Mouse (Mus musculus): Measurements from ENCODE around the gene Fggy. TPM values are rescaled to one million over a fixed set of nuclear protein-coding genes. Genes with fewer than 3 reads are reported as not detected.

Fggy gene
- total RNA-seq, 2 experiments from 2014 or later: 3.1 to 11.3 TPM

DNA sequence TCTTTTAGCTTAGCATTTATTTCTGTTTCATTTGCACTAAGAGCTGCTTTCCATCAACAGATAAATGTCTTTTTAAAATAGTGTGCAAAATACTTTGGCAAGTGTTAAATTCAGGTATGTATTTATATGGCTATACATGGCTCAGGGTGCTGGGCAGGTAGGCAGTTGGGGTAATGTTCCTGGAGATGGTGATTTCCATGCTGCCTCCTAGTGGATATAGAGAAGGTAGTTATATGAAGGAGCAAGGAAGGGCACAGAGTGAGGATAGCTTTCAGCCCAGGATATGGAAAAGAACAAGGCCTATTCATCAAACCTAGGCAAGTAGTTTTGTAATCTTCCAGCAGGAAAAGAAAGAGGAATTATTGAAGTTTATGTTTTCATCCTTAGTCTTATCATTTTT lies 166.3 kb downstream of the Fggy start:
- no peak for ATAC-seq (ENCODE audit: poor library complexity, severe bottlenecking)

DNA sequence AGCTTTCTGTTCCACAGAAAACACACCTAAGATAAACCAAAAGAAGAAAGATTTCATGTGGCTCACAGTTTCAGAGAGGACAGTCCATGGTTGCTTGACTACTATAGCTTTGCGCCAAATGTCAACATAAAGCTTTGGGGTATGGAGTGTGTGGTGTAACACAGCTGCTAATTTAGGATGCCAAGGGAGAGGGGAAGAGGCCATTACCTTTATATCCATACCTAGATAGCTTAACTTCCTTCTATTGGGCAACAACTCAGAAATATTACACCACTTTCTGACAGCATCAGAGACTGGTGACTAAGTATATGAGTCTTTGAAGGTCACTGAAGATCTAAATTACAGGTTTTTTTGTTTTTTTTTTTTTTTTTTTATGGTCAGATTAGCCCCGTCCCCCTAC lies 169.1 kb downstream of the Fggy start:
- ATAC-seq (ENCODE audit: poor library complexity, severe bottlenecking): peak; percentile 56

DNA sequence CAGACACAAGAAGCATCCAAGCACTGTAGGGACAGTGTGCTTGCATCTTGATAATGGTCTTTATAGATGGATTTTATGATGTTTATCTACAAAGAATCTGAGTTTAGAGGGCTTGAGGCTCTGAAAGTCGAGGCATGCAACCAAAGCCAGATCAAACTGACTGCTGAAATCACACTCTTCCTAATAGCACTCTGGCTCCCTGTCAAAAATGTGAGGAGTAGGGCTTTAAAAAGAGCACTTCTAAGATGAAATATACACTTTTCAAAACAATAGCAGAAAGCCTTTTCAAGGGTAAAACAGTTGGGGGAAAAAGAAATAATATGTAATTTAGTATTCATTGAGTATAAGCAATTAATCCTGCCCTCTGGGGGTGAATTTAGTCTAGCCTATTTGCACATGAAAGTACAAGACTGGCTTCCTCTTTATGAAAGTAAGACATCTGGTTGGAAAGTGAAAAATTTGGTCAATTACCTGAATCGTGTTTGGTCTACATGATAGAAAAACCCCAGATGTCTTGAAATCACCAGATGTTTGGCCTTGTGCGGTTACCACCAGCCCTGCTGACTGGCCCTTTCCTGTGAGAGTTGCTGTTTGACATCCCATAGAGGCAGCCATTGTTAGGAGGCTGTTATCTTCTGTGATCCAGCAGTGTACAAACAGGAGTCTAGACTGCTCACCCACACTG lies 172.0 kb downstream of the Fggy start:
- no peak for ATAC-seq (ENCODE audit: poor library complexity, severe bottlenecking)

DNA sequence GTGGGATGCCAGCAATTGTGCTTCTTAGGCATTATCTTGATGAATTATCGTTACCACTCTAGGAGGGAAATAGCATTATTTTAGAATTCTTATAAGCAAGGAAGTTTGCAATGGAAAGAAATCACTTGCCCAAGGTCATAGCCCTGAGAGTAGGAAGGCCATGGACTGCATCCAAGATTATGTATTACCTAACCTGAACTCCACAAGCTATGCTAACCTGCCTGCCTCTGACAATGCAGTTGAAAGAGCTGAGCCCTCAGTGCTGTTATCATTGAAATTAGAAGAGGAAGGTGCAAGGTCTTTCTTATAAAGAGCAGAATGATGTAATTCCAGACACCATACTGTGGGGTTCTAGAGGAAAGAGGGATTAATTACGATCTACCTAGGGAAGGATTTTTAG lies 173.8 kb downstream of the Fggy start:
- ATAC-seq (ENCODE audit: poor library complexity, severe bottlenecking): no peak

DNA sequence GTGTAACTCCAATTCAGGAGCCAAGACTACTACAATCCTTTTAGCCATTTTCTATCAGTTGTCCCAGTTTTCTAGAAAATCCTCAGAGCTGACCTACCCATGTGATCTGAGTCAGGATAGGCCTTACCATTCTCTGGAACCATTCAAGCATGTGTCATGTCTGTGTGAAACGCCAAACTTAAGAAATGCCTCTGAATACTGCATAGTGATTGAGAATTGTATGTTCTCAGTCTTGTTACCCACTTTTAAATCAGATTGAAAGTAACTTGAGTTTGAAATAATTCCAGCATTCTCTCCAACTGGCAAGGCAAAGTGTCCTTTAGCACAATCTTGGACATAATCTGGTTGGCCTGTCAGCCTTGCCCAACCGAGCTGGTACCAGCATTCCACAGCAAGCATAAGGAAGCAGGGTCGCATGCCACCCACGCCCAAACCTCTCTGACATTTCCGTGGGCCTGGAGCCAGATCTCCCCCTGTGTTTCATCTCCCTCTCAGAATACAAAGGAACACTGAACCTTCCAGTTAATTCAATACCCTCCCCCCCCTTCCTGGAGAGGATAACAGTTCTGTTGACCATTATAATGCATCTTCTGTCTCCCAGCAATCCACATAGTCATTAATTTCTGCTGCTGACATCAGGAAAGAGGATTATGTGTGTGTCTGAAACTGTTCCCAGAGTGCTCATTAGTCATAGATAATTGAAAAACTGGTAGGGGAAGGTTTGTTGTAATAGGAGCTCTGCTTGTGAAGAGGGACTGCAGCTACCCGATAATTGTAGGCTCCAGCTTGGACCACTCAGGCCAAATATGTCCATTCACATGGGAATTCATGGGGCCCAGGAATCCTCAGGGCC lies 176.3 kb downstream of the Fggy start:
- no peak for ATAC-seq (ENCODE audit: poor library complexity, severe bottlenecking)

DNA sequence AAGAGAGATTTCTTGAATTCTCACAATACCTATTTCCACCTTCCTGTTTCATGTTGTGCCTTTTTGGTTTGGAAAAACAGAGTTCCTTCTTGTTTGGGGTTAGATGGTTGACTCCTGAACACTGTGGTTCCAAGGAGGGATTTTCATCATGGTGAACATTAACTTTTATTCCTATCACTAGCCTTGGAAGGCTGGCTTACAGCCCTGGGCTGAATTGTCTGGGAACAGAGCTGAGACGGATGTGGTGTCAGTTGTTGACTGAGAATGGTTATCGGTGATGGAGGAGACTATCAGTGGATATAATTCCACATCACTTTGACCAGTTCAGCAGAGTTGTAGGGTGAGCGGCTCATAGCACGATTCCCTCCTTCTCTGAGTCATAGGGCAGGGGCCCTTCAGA lies 178.7 kb downstream of the Fggy start:
- ATAC-seq (ENCODE audit: poor library complexity, severe bottlenecking): no peak

DNA sequence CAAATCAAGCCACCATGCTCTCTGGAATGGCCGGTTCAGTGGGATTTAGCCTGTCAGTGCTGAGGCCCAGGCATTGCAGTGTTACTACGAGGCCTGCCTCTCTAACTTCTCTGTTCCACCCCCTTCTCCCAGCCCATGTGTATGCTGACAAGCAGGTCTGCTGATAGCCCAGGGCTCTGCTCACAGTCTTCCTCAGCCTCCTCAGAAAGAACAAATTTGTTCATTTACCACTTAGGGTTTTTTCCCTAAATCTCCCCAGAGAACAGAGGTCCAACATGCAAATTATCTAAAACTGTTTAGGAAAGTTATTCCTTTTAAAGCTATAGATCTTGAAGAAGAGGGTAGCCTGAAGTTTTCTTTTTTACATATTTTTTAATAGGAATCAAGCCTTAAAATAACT lies 179.4 kb downstream of the Fggy start:
- no peak for ATAC-seq (ENCODE audit: poor library complexity, severe bottlenecking)

DNA sequence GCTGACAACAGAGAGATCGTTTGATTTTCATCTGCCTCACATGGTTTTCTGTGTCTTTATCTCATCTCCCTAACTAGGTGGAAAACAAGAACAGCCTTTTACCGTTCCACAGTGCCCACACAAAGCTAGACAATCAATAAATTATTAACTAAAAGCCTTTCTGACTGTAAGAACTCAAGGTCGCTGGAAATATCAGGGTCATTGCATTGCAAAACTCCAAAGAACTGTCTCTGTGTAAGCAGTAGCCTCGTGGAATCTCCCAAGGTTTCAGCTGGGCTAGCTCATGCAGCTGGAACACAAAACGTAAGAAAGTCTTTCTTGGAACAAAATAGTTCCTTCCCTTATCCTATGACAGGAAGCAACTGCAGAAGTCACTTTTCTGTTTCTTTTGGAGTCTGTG lies 180.9 kb downstream of the Fggy start:
- ATAC-seq (ENCODE audit: poor library complexity, severe bottlenecking): no peak

DNA sequence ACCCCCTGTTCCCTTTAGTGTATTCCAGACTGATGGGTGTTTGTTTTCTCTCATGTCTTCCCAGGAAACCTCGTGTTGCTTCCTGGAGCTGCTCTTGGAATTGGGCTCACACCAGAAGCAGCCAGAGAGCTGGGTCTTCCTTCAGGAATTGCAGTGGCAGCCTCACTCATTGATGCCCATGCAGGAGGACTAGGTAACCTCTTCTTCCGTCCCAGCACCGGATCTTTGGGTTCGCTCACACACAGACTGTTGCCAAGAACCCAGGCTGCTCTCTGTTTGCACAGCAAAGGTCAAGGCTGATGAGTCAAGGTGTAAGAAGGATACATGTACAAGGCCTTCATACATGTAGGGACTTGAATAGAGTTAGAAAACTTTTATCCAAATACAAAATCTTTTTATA lies 181.4 kb downstream of the Fggy start:
- ATAC-seq (ENCODE audit: poor library complexity, severe bottlenecking): no peak

DNA sequence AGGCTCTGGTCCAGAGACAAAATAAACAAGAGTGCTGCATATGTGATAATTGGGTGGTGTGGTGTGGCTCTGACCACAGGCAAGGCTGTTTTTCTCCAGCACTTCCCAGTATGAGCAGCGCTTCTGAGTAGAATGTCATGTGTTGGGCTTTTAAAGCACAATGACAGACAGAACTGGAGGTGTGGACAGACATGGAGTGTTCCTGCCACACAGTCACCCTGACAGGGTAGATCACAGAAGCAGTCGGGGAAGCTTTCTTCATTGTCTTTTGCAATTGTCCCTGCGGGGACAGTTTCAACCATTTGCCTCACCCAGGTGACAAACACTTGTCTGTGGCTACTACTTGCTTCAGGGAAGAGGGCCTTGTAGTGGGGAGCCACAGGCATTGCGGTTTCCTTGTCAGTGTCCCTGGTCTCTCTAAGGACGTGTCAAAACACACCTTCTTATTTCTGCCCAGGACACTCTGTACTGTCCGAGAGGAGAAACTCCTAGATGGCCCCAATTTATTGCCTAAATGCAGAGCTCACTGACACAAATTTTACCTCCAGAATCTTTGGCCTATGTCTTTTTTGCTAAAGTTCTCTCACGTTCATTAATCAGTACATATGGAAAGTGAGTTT lies 183.9 kb downstream of the Fggy start:
- peak; percentile 84 for ATAC-seq (ENCODE audit: poor library complexity, severe bottlenecking)

DNA sequence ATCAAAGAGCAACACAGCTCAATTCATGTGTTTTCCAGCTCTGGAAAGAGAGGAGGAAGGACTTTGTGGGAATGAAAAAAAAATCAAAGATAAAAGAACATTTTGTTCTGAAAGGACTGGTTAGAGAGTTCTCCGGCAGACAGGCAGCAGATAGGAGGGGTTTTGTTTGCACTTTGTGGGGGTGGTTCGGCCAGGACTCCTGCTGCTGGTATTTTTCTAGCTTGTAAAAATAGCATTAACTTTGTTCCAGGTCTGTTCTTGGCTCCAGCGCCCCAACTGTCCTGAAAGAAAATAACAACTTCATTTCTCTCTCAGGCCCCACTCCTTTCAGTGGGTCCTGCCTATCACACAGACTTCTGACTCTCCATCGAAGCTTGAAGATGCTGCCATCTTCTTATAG lies 185.7 kb downstream of the Fggy start:
- no peak for ATAC-seq (ENCODE audit: poor library complexity, severe bottlenecking)

DNA sequence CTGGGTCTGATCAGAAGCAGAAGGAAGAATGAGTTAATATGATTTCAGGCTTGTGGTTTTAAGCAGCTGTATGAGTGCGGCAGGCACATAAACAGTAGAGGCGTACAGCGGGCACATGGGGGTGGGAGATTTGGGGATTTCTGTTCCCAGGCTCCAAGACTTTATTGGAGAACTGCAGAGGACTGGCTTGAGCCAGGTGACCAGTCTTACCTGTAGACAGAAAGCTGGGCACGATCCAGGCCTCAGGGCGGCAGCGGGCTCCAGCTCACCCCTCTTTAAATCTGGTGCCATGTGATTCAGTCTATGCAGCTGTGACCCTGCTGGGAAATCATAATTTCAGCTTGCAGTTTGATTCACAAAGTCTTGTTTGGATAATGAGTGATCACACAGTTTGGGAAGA lies 189.6 kb downstream of the Fggy start:
- ATAC-seq (ENCODE audit: poor library complexity, severe bottlenecking): no peak; the same call in 1 of the 2 replicates

DNA sequence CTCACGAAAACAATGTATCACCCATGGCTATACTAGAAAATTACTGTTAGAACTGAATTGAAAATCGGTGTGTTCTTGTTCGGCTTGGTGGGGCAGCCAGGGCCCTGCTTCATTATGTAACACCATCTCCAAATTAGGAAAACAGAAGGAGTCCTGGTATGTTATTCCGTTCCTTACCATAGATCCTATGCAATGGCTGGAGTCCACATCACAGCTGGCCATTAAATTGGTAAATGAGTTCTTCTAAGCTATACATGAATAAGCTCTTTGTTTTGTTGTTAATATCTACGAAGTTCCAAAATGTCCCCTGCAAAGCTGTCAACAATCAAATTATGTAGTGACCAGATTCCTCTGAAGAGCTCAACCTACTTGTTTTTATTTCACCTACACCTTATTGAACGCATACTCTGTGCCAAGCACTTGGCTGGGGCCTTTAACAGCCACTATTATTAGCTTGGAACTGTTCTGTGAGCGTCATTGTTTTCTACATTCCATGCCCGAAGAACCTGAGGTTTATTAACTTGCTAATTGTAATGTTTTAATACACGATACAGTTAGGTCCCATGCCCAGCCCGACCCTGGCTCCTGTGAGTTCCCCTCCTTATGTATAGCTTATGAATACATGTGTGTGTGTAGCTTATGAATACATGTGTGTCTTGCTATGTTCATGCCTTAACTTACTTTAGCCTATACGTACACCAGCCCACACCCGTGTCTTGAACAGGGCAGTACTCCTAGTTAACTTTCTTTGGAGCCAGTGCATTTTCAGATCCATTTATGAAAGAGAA lies 190.3 kb downstream of the Fggy start:
- ATAC-seq (ENCODE audit: poor library complexity, severe bottlenecking): no peak

DNA sequence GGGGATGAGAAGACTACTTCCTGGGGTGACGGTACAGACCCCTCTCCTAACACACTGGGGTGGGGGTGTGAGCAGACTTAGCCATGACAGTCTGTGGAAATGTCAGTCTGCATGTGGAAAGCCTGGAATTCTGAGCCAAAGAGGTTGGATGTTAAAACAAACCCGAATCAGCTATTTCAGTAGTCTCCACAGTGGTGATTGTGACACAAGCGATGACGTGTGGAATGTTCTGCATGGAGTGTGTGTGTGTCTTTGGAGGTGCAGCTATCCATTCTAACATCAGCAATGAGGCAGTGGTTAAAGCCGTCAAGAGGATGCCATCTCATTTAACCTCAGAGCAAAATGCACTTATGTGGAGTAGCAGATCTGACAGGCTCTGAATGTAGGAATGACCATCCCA lies 192.9 kb downstream of the Fggy start:
- ATAC-seq (ENCODE audit: poor library complexity, severe bottlenecking): no peak

DNA sequence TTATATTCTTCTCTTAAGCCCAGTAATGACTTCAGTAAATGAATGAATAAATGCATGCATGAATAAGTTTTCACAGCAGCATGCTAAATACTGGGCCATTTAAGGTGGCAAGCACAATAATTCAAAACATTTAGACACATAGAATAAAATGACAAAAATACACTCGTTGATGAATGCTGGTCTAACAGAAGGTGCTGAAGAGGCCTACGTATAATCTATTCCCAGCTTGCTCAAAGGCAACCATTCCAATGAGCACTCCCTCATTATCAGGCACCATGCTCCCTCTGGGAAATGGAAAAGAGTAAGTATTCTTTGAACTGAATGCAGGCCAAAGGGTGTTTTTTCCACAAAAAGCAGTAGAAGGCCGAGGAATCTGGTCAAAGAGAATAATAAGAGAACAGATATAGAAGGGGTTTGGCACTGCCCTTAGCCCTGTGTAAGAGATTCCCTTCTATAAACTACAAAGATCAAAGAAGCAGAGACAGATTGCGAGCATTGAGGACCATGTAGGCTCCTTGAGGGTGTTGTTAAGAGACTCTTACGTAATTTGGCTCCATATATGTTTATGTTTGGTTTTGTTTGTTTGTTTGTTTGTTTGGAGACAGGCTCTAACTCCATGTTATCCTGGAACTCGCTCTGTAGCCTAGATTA lies 195.4 kb downstream of the Fggy start:
- no peak for ATAC-seq (ENCODE audit: poor library complexity, severe bottlenecking)

DNA sequence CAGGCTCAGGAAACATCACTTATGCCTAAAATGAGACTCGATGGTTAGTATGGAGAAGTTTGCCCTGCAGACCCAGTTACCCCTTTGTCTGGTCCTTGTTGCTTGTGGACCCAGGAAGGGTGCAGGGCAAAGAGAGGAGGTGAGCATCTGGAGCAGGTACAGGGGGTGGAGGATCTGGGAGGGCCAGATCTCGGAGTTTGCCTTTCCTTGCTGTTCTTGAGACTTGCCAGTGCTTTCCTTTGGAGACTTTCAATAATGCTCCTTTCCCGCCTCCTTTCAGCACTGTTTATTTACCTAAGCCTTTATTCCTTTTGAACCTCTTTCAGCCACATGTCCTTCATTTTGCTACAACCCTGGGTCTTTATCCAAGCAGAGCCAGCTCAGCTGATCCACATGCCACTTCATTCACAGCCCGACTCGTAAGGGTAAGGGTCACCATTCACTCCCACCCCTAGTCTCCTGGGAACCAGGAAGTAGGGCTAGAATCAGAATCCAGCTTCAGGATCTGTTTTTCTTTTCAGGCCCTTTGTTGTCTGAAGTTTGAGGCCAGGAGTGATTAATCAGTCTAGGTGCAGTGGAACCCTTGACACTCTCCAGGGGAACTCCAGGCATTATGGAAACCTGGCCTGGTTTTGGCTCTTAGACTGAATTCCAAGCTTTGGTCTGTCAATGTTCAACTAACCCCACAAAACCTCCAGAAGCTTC lies 201.9 kb downstream of the Fggy start:
- ATAC-seq (ENCODE audit: poor library complexity, severe bottlenecking): no peak

DNA sequence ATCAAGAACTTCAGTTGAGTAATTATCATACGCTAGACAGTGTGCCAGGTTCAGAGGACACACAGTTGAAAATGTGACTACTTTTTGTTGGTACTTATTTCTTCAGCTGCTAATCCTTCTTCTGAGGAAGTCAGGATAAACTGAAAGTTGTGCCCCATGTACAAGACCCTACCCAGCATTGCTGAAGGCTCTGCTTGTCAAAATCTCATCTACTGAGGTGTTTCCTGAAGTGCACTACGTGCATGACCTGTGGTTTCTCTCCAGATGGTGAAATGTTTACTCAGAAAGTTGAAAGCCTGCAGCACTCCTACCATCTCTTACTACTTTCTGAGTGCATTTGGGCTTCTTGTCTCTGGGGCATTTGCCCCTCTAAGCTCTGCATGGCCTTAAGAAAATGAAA lies 208.1 kb downstream of the Fggy start:
- no peak for ATAC-seq (ENCODE audit: poor library complexity, severe bottlenecking)

DNA sequence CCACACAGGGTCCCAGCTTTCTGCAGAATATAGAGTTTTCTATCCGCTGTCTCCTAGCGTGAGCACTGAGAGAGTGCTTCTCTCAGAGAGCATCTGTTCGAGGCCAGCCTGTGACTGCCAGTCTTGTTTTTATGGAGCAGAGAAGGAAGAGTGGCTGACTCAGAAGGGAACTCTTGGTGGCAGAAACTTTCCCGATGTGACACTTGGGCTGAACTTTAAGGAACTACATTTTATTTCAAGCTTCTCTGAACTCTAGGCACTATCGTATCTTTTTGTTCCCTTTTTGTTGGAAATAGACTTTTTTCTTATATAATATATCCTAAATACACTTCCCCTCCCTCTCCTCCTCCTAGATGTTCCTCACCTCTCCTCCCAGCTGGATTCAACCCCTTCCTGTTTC lies 213.2 kb downstream of the Fggy start:
- ATAC-seq (ENCODE audit: poor library complexity, severe bottlenecking): peak; percentile 62

DNA sequence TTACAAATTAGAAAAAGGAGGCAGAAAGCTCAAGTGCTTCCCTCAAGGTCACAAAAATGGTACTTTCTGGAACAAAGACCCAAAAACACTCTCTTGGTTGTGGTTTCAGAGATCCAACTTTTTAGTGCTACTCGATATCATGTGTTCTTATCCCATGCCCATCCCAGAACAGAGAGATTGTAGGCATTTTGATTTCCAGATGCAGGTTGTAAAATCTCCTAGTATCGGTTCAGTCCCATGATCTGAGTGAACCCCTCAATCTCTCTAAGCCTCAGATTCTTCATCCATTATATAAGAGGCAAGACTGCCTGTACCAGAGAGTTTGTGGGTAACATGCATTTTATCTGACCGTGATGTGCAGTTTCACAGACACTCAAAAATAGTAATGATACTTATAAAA lies 214.2 kb downstream of the Fggy start:
- ATAC-seq (ENCODE audit: poor library complexity, severe bottlenecking): no peak

DNA sequence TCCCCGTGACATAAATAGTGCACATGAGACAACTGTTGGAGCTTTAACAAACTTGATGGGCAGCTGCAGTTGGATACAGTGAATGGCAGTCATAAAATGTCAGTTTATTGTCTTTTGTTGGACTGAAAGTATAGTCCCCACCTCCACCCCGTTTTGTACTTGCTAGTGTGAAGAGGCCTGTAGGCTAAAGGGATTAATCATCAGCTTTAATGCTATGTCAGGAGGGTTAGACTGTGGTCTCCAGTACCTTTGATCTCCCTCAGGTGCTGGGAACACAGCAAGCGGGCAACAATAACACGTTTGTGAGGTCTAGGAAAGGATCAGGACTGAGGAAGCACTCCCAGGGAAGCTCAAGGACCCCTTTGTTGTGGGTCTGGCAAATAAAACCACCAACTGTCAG lies 214.6 kb downstream of the Fggy start:
- ATAC-seq (ENCODE audit: poor library complexity, severe bottlenecking): no peak

All from megakaryocyte, adult 5-6 weeks (primary cell).